Mouse (Mus musculus) stomach, embryonic 15.5 days (tissue): ENCODE data around the gene Larp6. TPM values are rescaled to one million over a fixed set of nuclear protein-coding genes. Genes with fewer than 3 reads are reported as not detected.

ENCODE experiments used
- ATAC-seq: fragments of 200-750 bp; cut with Nextera tagmentation; 2 replicates; pipeline ENCODE4 v1.8.0; 2017; ENCODE audit warnings: low read depth, moderate number of reproducible peaks, moderate TSS enrichment; ENCODE audit not compliant: insufficient read depth, low FRiP score
- H3K27ac ChIP-seq: fragments of 300-500 bp; sonication (generic); 2 replicates; pipeline ENCODE4 v1.5.1; 2015; ENCODE audit warnings: mild to moderate bottlenecking, inconsistent platforms
- H3K27me3 ChIP-seq: fragments of 300-500 bp; sonication (generic); replicated peaks from 2 replicates; pipeline ENCODE4 v1.6.1; 2015; ENCODE audit warnings: inconsistent platforms
- H3K36me3 ChIP-seq: fragments of 300-500 bp; sonication (generic); 2 replicates; pipeline ENCODE4 v1.6.1; 2015; ENCODE audit warnings: inconsistent platforms
- H3K4me1 ChIP-seq: fragments of 300-500 bp; sonication (generic); 2 replicates; pipeline ENCODE4 v1.6.1; 2015; ENCODE audit warnings: inconsistent platforms
- H3K4me2 ChIP-seq: fragments of 300-500 bp; sonication (generic); 2 replicates; pipeline ENCODE4 v1.6.1; 2015; ENCODE audit warnings: mild to moderate bottlenecking, inconsistent platforms
- H3K4me3 ChIP-seq: fragments of 300-500 bp; sonication (generic); replicated peaks from 2 replicates; pipeline ENCODE4 v1.5.1; 2015; ENCODE audit warnings: inconsistent platforms
- H3K9ac ChIP-seq: fragments of 300-500 bp; sonication (generic); 2 replicates; pipeline ENCODE4 v1.6.1; 2015; ENCODE audit warnings: inconsistent platforms
- H3K9me3 ChIP-seq: fragments of 300-500 bp; sonication (generic); 2 replicates; pipeline ENCODE4 v1.6.1; 2016; ENCODE audit warnings: inconsistent platforms
- WGBS: fragments of 180-500 bp; shearing (Covaris S2); methylation state at CpG from one replicate; pipeline ENCODE4 v1.1.7; 2015; 5-methylcytosine and 5-hydroxymethylcytosine counted together
- polyA plus RNA-seq: library from polyadenylated mRNA; unstranded; fragments of >200 nt; fragmentation: Nextera tagmentation; extraction: Ambion mirVana; gene quantifications from 2 replicates; pipeline ENCODE4 v1.2.1, GENCODE M21; 2015

Larp6 gene
- polyA plus RNA-seq, 1 experiment from 2014 or later, result 2.2 TPM

DNA sequence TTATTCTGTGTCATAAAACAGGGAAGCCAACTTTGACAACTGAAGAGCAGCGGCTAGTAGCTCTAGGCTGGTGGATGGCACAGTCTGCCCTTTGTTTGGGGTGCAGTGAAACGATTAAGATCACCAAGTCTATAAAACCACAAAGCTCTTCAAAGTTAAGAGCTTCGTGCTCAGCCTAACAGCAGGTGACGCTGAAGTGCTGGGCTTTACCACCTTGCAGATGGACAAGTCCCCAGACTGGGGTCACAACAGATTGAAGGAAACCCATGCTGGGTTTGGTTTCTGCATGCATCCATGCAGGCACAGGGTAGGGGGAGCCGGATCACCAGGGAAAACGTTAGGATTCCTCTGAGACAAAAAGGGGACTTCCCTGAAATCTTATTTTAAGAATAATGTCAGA, 33.8 kb downstream of the Larp6 start:
- Histone ChIP-seq H3K36me3 (no peaks in the 10 kb centered on the region), H3K27me3 (no peaks in the 10 kb centered on the region), H3K9me3 (no peaks in the 10 kb centered on the region), H3K27ac (no peak overlapping the region), H3K4me2 (no peak overlapping the region), H3K4me1 (peaks cover 12% of the 10 kb centered on the region; the same call in 1 of the 2 replicates), H3K9ac (no peak overlapping the region), H3K4me3 (no peak overlapping the region)
- 56% methylated on average over 6 of the region's 6 CpGs for WGBS
- ATAC-seq, result no peak

DNA sequence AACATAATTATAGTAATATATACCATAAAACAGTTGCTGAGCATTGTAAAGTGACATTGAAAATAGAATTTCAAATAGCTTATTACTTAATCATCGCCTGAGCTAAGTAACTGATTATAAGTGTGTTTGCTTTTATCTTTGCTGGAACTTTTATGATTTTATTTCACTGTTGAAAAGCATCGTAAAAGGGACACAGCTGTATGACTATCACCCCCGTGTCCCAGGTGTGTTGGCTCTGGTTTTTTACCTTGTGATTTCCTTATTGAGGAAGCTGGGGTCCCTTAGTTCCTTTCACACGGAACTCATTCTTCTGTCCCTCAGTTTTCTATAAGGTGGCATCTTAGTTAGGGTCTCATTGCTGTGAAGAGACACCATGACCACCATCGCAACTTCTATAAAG, 34.9 kb downstream of the Larp6 start:
- no peak for ATAC-seq
- 84% methylated on average over 5 of the region's 5 CpGs for WGBS

GRCm38 (mm10) chr9:60748191-60748590, 35.4 kb downstream of the Larp6 start:
- Histone ChIP-seq H3K4me1 (peaks cover 4% of the 10 kb centered on the region; the same call in 1 of the 2 replicates), H3K9ac (no peak overlapping the region), H3K27ac (no peak overlapping the region), H3K4me3 (no peak overlapping the region), H3K36me3 (no peaks in the 10 kb centered on the region), H3K27me3 (no peaks in the 10 kb centered on the region), H3K9me3 (no peaks in the 10 kb centered on the region), H3K4me2 (no peak overlapping the region)
- WGBS, result 85% methylated on average over 2 of the region's 2 CpGs
- ATAC-seq, result no peak

More for the DNA sequence above, 34.9 kb downstream of the Larp6 start:
- H3K4me1 ChIP-seq, result peaks cover 9% of the 10 kb centered on the region; the same call in 1 of the 2 replicates
- no peaks in the 10 kb centered on the region for H3K36me3 ChIP-seq
- H3K27ac ChIP-seq, result no peak overlapping the region
- H3K4me3 ChIP-seq, result no peak overlapping the region
- H3K27me3 ChIP-seq, result no peaks in the 10 kb centered on the region
- H3K4me2 ChIP-seq, result no peak overlapping the region
- H3K9ac ChIP-seq, result no peak overlapping the region
- H3K9me3 ChIP-seq, result no peaks in the 10 kb centered on the region

- 87% methylated on average over 2 of the region's 2 CpGs for WGBS
- H3K27me3 ChIP-seq, result no peaks in the 10 kb centered on the region
- no peaks in the 10 kb centered on the region for H3K36me3 ChIP-seq
- no peak overlapping the region for H3K9ac ChIP-seq
- ATAC-seq, result no peak
- no peak overlapping the region for H3K4me2 ChIP-seq
- H3K4me1 ChIP-seq, result no peaks in the 10 kb centered on the region
- H3K9me3 ChIP-seq, result no peaks in the 10 kb centered on the region
- H3K27ac ChIP-seq, result no peak overlapping the region
- no peak overlapping the region for H3K4me3 ChIP-seq
Measured at GRCm38 (mm10) chr9:60749105-60749504, 36.3 kb downstream of the Larp6 start.

GRCm38 (mm10) chr9:60751098-60751497, 38.3 kb downstream of the Larp6 start:
- H3K36me3 ChIP-seq, result no peaks in the 10 kb centered on the region
- H3K27ac ChIP-seq, result no peak overlapping the region
- no peaks in the 10 kb centered on the region for H3K9me3 ChIP-seq
- H3K4me3 ChIP-seq, result no peak overlapping the region
- no peak overlapping the region for H3K4me2 ChIP-seq
- ATAC-seq, result no peak
- 87% methylated on average over 5 of the region's 5 CpGs for WGBS
- H3K27me3 ChIP-seq, result no peaks in the 10 kb centered on the region
- H3K9ac ChIP-seq, result no peak overlapping the region
- H3K4me1 ChIP-seq, result no peaks in the 10 kb centered on the region

DNA sequence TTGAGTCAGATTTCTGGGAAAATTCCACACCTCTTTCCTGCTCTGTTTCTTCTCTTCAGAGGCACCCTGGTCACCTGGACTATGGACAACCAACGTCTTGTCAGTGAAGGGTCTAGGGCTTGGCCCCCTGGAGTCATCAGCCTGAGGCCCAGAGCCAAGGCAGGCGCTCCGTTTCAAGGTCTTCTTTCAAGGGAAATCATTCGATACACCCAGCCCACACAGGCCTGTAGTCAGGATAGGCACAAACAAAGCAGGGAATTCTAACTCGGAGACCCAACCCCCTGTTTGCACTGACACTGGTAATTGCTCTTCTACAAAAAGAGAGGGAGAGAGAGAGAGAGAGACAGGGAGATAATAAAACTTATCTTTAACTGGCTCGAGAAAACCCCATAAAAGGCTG, 39.2 kb downstream of the Larp6 start:
- WGBS, result 53% methylated on average over 6 of the region's 6 CpGs
- Histone ChIP-seq H3K27me3 (no peaks in the 10 kb centered on the region), H3K27ac (no peak overlapping the region), H3K4me2 (no peak overlapping the region), H3K9ac (no peak overlapping the region), H3K4me1 (no peaks in the 10 kb centered on the region), H3K9me3 (no peaks in the 10 kb centered on the region), H3K4me3 (no peak overlapping the region), H3K36me3 (no peaks in the 10 kb centered on the region)
- ATAC-seq, result no peak

DNA sequence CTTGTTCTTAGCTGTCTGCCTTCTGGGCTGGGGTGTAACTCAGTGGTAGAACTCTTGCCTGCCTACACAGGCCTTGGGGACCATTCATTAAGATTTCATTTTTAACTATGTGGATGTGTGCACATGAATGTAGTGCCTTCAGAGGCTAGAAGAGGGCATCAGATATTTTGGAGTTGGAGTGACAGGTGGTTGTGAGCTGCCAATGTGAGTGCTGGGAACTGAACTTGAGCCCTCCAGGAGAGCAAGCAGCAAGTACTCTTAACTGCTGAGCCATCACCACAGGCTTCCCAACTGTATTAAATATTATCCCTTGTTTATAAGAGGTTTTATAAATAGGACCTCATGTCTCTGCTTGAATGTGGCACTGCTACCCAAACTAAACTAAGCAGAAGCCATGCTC, 39.8 kb downstream of the Larp6 start:
- Histone ChIP-seq H3K9me3 (no peaks in the 10 kb centered on the region), H3K36me3 (no peaks in the 10 kb centered on the region), H3K27me3 (no peaks in the 10 kb centered on the region), H3K4me1 (peaks cover under 1% of the 10 kb centered on the region; the same call in 1 of the 2 replicates), H3K4me2 (no peak overlapping the region), H3K4me3 (no peak overlapping the region), H3K27ac (no peak overlapping the region), H3K9ac (no peak overlapping the region)
- ATAC-seq, result no peak

GRCm38 (mm10) chr9:60756258-60756657, 43.5 kb downstream of the Larp6 start:
- Histone ChIP-seq H3K4me1 (peaks cover 8% of the 10 kb centered on the region), H3K27ac (no peak overlapping the region), H3K4me2 (no peak overlapping the region), H3K9me3 (no peaks in the 10 kb centered on the region), H3K4me3 (no peak overlapping the region), H3K27me3 (no peaks in the 10 kb centered on the region), H3K9ac (no peak overlapping the region), H3K36me3 (no peaks in the 10 kb centered on the region)
- WGBS, result 36% methylated on average over 6 of the region's 6 CpGs
- ATAC-seq, result no peak

DNA sequence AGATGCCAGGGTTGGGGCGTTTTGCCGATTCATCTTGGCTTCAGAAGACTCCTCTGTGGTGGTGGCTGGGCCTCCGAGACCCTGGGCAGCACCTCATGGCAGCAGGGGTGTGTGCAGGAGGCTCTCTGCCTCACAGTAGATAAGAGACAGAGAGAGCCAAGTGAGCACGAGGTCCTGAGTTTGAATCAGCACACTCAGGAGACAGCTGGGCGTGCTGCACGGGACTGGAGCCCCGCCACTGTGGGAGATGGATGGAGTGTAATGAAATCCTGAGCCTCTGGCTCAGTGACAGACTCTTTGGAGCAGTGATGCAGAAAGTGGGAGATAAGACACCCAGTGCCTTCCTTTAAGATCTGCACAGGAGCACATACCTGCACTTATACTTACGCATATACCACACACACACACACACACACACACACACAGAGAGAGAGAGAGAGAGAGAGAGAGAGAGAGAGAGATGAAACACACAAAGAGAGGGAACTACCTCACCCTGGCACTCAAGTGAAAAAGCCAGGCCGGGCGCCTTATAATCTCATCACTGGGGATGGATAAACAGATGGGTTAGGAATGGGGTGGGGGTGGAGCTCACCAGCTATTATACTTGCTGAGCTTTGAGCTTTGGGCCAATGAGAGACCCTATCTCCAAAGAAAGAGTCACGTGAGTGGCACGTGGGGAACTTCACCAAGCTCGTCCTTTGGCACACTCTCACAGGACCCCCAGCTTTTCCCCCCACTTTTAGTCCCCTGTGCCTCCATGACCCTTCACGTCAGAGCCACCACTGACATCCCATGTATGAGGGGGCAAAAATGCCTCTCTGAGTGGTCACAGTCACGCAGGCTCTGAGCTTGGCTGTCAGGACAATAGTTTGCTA, 44.3 kb downstream of the Larp6 start:
- no peaks in the 10 kb centered on the region for H3K9me3 ChIP-seq
- no peak overlapping the region for H3K4me2 ChIP-seq
- WGBS, result 64% methylated on average over 15 of the region's 15 CpGs
- H3K9ac ChIP-seq, result no peak overlapping the region
- peaks cover 8% of the 10 kb centered on the region for H3K4me1 ChIP-seq
- peak overlapping the region; percentile 33; the same call in 1 of the 2 replicates for H3K27ac ChIP-seq
- no peaks in the 10 kb centered on the region for H3K36me3 ChIP-seq
- no peak overlapping the region for H3K4me3 ChIP-seq
- no peak for ATAC-seq
- no peaks in the 10 kb centered on the region for H3K27me3 ChIP-seq

DNA sequence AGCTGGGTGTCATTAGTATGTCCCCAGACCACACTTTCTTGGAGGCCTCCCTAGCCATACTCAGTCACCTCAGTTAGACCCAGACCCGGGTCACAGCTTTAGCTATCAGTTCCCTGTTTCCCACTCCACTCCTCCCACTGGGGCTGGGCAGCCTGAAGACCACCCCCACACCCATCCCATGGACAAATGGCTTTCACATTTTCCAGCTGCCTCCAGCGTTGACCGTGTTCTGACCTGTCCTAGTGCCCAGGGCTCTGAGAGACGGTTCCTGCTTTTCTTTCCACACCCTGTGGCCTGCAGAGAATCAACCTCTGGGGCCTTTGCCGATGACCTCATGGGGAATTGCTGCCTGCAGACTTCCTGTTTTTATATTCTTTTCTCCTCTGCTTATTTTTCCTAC, 45.0 kb downstream of the Larp6 start:
- ATAC-seq, result no peak
- Histone ChIP-seq H3K9ac (no peak overlapping the region), H3K36me3 (no peaks in the 10 kb centered on the region), H3K27me3 (no peaks in the 10 kb centered on the region), H3K4me2 (no peak overlapping the region), H3K4me3 (no peak overlapping the region), H3K9me3 (no peaks in the 10 kb centered on the region), H3K4me1 (peaks cover 8% of the 10 kb centered on the region), H3K27ac (peak overlapping the region; percentile 33; the same call in 1 of the 2 replicates)
- 15% methylated on average over 5 of the region's 5 CpGs for WGBS

DNA sequence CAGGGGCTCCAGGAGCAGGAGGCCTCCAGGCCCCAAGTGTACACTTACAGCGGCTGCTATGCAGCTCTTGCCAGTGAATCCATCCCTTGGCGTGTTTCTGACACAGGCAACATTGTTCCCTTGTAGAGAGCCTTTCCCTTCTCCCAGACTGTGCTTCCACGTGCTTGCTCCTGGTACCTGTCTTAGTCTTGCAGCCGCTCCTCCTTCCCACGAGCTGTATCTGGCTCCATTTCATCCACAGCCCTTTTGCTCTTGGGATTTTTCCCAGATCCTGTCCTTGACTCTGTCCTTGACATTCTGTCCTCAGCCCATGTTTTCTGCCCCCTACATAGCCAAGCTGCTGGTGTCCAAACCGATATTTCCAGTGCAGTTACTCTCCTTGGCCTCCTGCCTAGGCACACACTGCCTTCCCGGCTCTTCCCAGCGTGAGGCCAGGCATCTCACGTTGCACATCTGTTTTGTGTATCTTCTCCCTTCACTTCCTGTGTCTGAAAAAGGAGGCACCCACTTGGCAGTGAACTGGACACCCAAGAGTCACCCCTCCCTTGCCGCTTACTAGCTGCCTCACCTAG, 46.7 kb downstream of the Larp6 start:
- ATAC-seq, result no peak
- no peaks in the 10 kb centered on the region for H3K36me3 ChIP-seq
- no peak overlapping the region for H3K4me2 ChIP-seq
- H3K27me3 ChIP-seq, result no peaks in the 10 kb centered on the region
- no peak overlapping the region for H3K27ac ChIP-seq
- WGBS, result 54% methylated on average over 10 of the region's 10 CpGs
- no peak overlapping the region for H3K9ac ChIP-seq
- H3K9me3 ChIP-seq, result no peaks in the 10 kb centered on the region
- peaks cover 8% of the 10 kb centered on the region for H3K4me1 ChIP-seq
- no peak overlapping the region for H3K4me3 ChIP-seq

GRCm38 (mm10) chr9:60765181-60765580, 52.4 kb downstream of the Larp6 start:
- Histone ChIP-seq H3K27me3 (no peaks in the 10 kb centered on the region), H3K36me3 (no peaks in the 10 kb centered on the region), H3K4me3 (no peak overlapping the region), H3K9ac (no peak overlapping the region), H3K9me3 (no peaks in the 10 kb centered on the region), H3K4me2 (no peak overlapping the region), H3K4me1 (no peaks in the 10 kb centered on the region), H3K27ac (no peak overlapping the region)
- no peak for ATAC-seq
- WGBS, result 22% methylated on average over 2 of the region's 2 CpGs
